Mouse (Mus musculus) gastrocnemius, adult 18-20 months (tissue): Measurements from ENCODE around the gene AI597479. TPM values are rescaled to one million over a fixed set of nuclear protein-coding genes. Genes with fewer than 3 reads are reported as not detected.

Source experiments
- DNase-seq: peaks from one replicate; pipeline ENCODE4 v3.0.0; 2021; ENCODE audit warnings: low spot score
- long read RNA-seq, 2 experiments: library from polyadenylated mRNA; stranded (forward); transcript quantifications; one replicate each; pipeline ENCODE4 v2.0.0; 2021
- total RNA-seq, 2 experiments: library from RNA; stranded (reverse); gene quantifications; 2 replicates each; pipeline ENCODE4 v1.2.3; 2021

AI597479 gene
- 10 to 100 TPM; 16.1 to 18.8 TPM for total RNA-seq
- long read RNA-seq, experiment 1, transcript AI597479-201 (4 exons, 3,458 nt), result major isoform, 34 of 37 reads
- long read RNA-seq, experiment 1, partial matches to known transcripts, result 2 of 37 reads
- long read RNA-seq, experiment 1, other reads (novel, unspliced or antisense), result 1 of 37 reads
- long read RNA-seq, experiment 2, transcript AI597479-201 (4 exons, 3,458 nt), result major isoform, 23 of 26 reads
- long read RNA-seq, experiment 2, partial matches to known transcripts, result 1 of 26 reads
- long read RNA-seq, experiment 2, other reads (novel, unspliced or antisense), result 2 of 26 reads

DNA sequence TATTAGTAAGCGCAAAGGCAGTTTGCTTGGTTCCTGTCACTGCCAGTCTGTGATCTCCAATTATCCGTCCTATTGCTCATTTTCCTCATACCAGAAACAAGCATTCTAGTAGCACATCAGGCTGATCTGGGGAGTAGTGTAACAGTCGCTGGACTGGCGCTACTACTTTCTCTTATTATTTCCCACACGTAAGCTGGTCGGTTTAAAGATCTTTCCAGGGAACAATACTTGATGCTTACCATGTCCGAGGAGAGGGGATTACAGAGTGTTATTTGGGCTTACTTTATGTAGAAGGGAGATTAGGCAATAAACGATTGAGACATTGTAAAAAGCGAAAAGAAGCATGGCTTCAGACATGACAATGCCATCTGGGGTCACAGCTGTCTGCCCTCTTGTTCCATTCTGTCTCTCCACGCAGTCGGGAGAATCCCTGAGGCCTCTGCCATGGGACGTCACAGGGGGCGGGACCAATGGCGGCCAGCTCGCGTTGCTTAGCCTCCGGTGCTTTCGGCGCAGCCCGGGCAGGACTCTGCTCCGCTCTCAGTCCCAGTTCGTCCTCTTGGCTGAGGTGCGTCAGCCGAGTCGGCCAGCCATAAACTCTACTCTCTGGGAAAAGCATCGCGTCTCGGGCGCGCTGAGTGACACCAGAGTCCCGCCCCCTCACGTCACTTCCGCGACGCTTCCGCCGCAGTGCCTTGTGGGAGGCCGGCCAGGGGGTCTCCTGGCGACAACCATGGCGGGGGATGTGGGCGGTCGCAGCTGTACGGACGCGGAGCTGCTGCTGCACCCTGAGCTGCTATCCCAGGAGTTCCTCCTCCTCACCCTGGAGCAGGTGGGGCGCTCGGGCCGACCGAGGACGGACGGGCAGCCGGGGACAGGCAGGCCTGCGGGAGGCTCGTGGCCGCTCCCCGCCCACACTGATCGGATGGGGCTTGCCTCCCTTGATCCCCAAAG lies at the start of gene AI597479, which contains the start of gene Tgfbrap1:
AI597479 (plus strand) TSS at position 680 of the 954 bp plus-strand sequence.
Tgfbrap1 (minus strand) TSS at position 607 of the 954 bp plus-strand sequence.
- DNase-seq, result peak; percentile 90

GRCm38 (mm10) chr1:43051903-43052302 lies 46.6 kb upstream of the AI597479 start:
- no peak for DNase-seq

GRCm38 (mm10) chr1:43065615-43066310 lies 32.7 kb upstream of the AI597479 start:
- DNase-seq, result no peak

DNA sequence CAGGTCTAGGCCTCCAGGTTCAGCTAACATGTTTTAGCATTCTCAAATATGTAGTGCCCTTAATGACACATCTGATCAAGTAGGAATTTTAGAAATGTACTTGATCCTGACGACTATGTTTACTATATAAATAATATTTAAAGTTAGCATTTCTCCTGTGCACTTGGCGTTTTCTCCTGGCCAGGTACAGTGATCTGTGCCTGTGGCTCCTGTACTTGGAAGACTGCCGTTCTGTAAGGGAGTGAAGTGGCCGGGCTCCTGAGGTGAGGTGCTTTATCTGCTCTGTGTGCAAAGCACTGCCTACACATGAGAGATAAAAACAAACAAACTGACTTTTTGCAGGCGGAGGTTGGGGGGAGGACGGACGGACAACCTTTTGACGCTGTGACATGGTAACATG lies 31.9 kb upstream of the AI597479 start:
- no peak for DNase-seq

DNA sequence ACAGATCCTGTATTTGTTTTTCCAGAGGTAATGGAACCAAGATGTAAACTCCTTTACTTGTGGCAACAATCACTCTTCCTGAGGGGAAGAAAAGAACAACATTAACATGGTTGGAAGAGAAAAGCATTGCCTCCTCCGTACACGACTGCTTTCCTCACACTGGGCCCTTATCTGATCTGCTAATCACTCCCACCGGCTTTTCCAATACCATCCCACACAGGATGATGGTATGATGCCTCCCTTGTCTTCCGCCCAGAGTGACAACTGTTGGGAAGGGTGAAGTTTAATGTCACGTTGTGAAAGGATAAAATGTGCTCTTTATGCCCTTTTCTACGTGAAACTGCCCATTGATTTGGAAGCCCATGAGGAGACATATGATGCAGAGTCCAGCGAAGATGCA lies 31.0 kb upstream of the AI597479 start:
- DNase-seq, result no peak

- no peak for DNase-seq
Observed at GRCm38 (mm10) chr1:43070726-43071125, 27.8 kb upstream of the AI597479 start.

DNA sequence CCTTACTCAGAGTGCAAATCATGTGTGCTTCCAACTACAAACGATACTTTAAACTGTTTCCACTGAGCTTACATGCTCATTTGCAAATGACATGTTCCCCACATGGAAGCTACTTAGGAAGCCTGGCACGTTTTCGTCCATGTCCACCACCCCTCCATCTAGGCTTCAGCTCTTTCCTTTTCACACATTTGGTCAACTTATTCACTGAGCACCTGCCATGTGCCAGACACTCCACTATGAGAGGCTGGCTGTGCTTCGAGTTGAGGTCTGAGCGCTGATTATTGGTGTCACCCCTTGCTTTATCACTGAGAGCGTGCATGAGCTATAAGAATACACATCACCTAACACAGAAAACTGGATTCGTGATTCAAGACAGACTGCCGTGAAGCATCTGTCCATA lies 26.5 kb upstream of the AI597479 start:
- DNase-seq, result no peak

DNA sequence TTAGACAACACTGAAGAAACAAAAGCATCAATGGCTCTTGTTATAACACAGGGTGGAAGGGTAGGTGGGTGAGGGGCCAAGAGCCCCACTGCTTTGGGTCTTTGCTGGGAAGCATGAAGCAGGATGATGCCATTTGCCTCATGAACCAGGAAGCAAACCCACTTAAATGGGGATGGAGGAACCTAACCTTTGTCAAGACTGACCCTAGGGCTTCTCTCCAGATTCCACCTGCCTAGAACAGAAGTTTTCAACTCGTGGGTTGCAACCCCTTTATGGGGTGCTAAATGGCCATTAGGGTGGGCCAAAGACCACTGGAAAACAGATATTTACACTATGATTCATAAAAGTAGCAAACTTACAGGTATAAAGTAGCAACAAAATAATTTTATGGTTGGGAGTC lies 25.9 kb upstream of the AI597479 start:
- no peak for DNase-seq

DNA sequence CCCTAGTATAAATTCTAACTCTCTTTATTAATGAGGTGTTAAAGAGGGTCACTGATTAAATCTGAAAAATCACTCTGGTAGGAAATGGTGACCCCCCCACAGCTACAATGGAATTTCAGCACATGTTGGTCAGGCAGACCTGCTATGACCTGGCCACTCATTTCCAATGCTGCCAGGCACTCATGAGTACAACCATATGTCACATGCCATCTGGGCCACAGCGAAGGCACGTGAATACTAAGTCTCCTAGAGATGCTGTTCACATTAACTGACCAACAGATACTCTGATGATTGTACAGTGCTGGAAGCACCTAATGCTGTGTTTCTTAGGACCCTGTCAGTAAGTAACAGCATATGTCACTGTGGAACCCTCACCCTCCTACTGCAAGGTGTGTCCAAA lies 23.7 kb upstream of the AI597479 start:
- DNase-seq, result no peak

- DNase-seq, result no peak
Observed at GRCm38 (mm10) chr1:43078124-43078523, 20.4 kb upstream of the AI597479 start.

GRCm38 (mm10) chr1:43082946-43083345 lies 15.6 kb upstream of the AI597479 start:
- no peak for DNase-seq

DNA sequence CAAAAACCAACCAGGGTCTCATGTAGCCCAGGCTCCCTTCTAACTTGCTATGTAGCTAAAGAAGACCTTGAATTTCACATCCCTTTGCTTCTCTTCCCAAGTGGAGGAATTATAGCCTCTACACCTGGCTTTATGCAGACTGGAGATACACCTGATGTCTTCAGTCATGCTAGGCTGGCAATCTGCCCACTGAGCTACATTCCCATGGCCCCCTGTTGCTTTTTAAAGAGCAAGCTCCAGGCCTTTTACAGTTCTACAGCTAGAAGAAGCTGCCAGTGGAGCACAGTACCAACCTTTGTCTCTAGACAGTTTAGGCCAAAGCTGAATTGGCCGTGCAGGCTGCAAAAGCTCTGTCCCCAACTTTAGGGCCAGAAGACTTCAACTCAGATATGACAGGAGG lies 8.1 kb upstream of the AI597479 start:
- no peak for DNase-seq

DNA sequence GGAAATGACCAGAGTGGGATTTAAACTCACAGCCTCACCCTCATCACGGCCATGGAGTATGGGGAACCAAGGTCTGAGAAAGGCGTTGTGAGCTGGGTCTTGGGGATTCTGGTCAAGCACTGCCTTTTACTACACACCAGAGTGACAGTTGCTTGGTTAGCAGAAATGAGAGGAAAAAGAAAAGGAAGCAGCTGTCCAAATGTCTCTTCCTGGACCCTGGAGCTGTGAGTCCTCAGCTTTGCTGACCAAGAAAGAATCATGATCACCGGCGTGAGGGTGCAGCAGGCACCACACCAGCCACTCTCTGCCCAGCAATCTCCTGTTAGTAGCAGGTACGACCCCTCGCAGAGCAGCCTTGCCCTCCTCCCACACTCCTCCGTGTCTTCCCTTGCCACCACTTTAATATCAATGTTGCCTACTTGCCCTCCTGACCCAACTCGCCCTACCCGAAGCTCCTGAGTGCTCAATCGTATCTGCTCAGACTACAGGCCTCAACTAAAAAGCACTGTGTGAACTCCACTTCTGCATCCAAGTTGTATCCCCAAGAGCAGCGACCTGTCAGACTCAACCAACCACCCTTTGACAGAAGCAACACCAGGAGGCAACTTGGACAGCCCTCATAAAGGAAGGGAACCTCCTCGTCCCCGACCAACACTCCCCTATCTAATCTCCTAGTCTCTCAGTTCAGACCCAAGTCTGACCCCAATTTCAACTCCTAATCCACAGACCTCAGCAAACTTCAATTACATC lies 7.0 kb upstream of the AI597479 start:
- DNase-seq, result no peak

GRCm38 (mm10) chr1:43092056-43093015 lies 6.2 kb upstream of the AI597479 start:
- peak; percentile 65 for DNase-seq

DNA sequence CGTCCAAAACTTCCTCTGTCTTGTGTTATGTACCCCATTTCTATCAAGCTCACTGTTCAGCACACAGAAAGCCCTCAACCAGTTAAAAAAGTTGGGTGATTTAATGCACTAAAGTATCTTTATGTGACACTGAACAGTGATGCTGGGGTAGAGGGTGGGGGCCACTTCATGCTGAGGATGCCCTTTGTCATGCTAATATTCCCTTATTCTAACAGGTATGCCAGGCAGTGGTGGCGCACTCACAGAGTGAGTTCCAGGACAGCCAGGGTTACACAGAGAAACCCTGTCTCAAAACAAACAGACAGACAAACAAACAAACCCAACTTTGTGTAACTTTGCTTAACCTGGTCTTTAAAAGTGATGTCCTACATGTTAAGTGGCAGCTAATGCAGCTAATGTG lies 4.3 kb upstream of the AI597479 start:
- DNase-seq, result no peak

- no peak for DNase-seq
Observed at GRCm38 (mm10) chr1:43108729-43109128, 10.2 kb downstream of the AI597479 start.

GRCm38 (mm10) chr1:43110556-43110955 lies 12.0 kb downstream of the AI597479 start:
- peak; percentile 52 for DNase-seq

GRCm38 (mm10) chr1:43112882-43113281 lies 14.4 kb downstream of the AI597479 start:
- DNase-seq, result peak; percentile 51

DNA sequence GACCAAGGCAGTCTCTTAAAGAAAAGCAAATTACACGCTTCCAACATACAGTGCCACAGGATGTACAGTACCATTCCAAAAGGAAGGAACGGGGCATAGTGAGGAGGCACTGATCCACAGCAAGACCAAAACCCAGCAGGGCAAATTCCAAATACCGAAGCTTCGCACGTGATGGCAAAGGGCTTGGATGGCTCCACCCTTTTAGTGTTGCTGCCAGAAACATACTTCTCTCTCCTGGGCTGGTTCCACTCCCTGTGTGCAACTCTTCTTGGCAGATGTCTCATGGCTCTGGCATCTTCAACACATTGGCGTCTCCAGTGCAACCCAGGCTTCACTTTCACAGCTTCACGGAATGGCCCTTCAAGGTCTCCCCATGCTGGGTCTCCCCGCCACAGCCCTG lies 18.9 kb downstream of the AI597479 start:
- no peak for DNase-seq

DNA sequence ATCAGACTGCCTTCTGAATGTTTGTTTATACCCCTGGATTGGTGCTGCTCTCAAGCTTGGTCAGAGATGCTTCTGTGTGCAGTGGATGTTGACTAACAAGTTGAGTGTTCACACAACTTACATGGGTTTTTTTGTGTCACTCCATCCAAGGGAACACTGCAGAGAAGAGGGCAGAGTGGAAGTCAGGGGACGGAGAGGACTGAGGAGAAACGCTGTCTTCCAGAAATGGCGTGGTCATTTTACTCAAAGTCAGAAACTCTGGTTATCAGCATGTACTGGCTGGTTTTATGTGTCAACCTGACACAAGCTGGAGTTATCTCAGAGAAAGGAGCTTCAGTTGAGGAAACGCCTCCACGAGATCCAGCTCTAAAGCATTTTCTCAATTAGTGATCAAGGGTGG lies 22.4 kb downstream of the AI597479 start:
- no peak for DNase-seq
